Mouse (Mus musculus) stomach, embryonic 14.5 days (tissue): ENCODE measurements around the gene Wfikkn1. TPM values are rescaled to one million over a fixed set of nuclear protein-coding genes. Genes with fewer than 3 reads are reported as not detected.
A peak's percentile ranks its signal among the peaks of the same experiment; 100 is the strongest.

ENCODE experiments used
- ATAC-seq: fragments of 200-750 bp; cut with Nextera tagmentation; 2 replicates; pipeline ENCODE4 v1.8.0; 2017; ENCODE audit warnings: low read depth, moderate TSS enrichment; ENCODE audit not compliant: insufficient number of reproducible peaks, insufficient read depth, low FRiP score
- H3K27ac ChIP-seq: fragments of 300-500 bp; sonication (generic); 2 replicates; pipeline ENCODE4 v1.5.1; 2014; ENCODE audit warnings: mild to moderate bottlenecking, low read length, moderate library complexity, mixed read lengths
- H3K27me3 ChIP-seq: fragments of 300-500 bp; sonication (generic); 2 replicates; pipeline ENCODE4 v1.6.1; 2014; ENCODE audit warnings: low read length, control low read depth, mixed read lengths; ENCODE audit not compliant: control insufficient read depth, insufficient read depth
- H3K36me3 ChIP-seq: fragments of 300-500 bp; sonication (generic); 2 replicates; pipeline ENCODE4 v1.6.1; 2014; ENCODE audit warnings: mild to moderate bottlenecking, control low read depth, low read length, moderate library complexity, mixed read lengths; ENCODE audit not compliant: control insufficient read depth, insufficient read depth
- H3K4me1 ChIP-seq: fragments of 300-500 bp; sonication (generic); 2 replicates; pipeline ENCODE4 v1.6.1; 2014; ENCODE audit warnings: low read length, control low read depth, mixed read lengths; ENCODE audit not compliant: control insufficient read depth, insufficient read depth
- H3K4me2 ChIP-seq: fragments of 300-500 bp; sonication (generic); replicated peaks from 2 replicates; pipeline ENCODE4 v1.6.1; 2014; ENCODE audit warnings: low read depth, low read length, control low read depth
- H3K4me3 ChIP-seq: fragments of 300-500 bp; sonication (generic); 2 replicates; pipeline ENCODE4 v1.5.1; 2014; ENCODE audit warnings: low read depth, low read length, control low read depth
- H3K9ac ChIP-seq: fragments of 300-500 bp; sonication (generic); replicated peaks from 2 replicates; pipeline ENCODE4 v1.6.1; 2014; ENCODE audit warnings: low read depth, mild to moderate bottlenecking, control low read depth, low read length, moderate library complexity, mixed read lengths
- H3K9me3 ChIP-seq: fragments of 300-500 bp; sonication (generic); 2 replicates; pipeline ENCODE4 v1.6.1; 2016; ENCODE audit warnings: low read depth, low read length, control low read depth; ENCODE audit not compliant: control insufficient read depth
- WGBS: fragments of 180-500 bp; shearing (Covaris S2); extraction: QIAGEN DNeasy Blood & Tissue Kit; methylation state at CpG from one replicate; pipeline ENCODE4 v1.1.7; 2014; 5-methylcytosine and 5-hydroxymethylcytosine counted together
- polyA plus RNA-seq: library from polyadenylated mRNA; unstranded; fragments of >200 nt; fragmentation: Nextera tagmentation; extraction: Ambion mirVana; gene quantifications from 2 replicates; pipeline ENCODE4 v1.2.1, GENCODE M21; 2014

Gene Wfikkn1
- polyA plus RNA-seq, 1 experiment from 2014 or later = 0.65 TPM

DNA sequence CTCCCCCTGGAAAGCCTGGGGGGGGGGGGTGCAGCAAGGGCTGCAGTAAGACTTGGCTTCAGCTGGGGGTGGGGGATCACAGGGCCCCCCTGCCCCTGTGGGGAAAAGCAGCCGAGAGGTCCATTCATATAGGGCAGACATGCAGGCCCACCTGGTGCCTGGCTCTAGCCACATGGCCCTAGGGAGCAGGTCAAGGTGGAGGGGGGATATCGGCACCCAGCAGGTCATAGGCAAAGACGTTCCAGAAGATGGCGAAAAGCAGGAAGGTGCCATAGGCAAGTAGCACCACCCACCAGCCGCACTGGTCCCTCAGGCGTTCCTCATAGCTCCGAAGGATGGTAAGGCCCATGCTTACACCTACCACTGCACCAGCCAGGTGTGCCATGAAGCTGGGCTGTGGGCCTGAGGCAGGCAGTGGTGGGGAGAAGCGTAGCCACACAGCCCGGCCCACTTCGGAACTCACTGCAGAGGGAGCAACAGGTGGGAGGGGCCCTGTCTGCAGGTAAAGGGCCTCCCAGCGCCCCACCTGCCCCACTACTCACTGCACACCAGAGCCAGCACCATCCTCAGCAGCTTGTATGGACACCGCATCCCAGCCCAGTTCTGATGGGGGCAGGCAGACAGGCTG lies 45.9 kb downstream of the Wfikkn1 start:
- peak overlapping the region; percentile 81 for H3K4me3 ChIP-seq
- H3K9me3 ChIP-seq = no peaks in the 10 kb centered on the region
- peak overlapping the region; percentile 74; the same call in 1 of the 2 replicates for H3K9ac ChIP-seq
- no peak for ATAC-seq
- H3K4me2 ChIP-seq = peak overlapping the region; percentile 99
- WGBS = 77% methylated on average over 12 of the region's 12 CpGs
- peaks cover 52% of the 10 kb centered on the region for H3K4me1 ChIP-seq
- no peak overlapping the region for H3K27ac ChIP-seq
- H3K27me3 ChIP-seq = no peaks in the 10 kb centered on the region
- peaks cover 40% of the 10 kb centered on the region for H3K36me3 ChIP-seq

DNA sequence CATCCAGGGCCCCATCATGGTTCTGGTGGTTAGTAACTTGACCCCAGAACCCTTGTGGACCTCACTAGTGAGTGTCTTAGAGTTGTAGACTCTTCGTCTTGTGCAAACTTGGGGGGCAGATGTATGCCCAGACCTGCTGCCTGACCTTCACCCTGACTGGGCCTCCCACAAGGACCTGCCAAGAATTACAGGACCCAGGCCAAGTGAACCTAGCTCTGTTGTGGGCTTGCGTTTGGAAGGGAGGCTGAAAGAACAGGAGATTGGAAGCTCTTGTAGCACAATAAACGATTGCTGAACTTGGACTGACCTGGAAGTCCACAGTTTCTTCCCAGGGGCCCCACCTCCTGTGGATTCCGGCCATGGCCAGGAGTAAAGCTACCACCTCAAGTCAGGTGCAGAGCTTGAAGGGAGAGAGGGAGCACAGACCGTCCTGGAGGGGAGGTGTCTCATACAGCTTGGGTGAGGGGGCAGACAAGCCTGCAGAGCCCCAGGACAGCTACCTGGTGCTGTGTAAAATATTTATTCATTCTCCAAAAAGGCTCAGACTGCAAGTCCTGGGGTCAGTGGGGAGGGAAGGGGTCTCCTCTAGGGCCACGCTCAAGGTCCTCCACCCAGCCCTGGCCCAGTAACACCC lies 46.6 kb downstream of the Wfikkn1 start:
- peaks cover 55% of the 10 kb centered on the region for H3K4me1 ChIP-seq
- H3K27ac ChIP-seq = peak overlapping the region; percentile 94; the same call in 1 of the 2 replicates
- 20% methylated on average over 6 of the region's 6 CpGs for WGBS
- peak overlapping the region; percentile 81 for H3K4me3 ChIP-seq
- ATAC-seq = no peak
- no peaks in the 10 kb centered on the region for H3K9me3 ChIP-seq
- peak overlapping the region; percentile 99 for H3K4me2 ChIP-seq
- H3K27me3 ChIP-seq = no peaks in the 10 kb centered on the region
- H3K36me3 ChIP-seq = peaks cover 36% of the 10 kb centered on the region
- H3K9ac ChIP-seq = peak overlapping the region; percentile 74; the same call in 1 of the 2 replicates

DNA sequence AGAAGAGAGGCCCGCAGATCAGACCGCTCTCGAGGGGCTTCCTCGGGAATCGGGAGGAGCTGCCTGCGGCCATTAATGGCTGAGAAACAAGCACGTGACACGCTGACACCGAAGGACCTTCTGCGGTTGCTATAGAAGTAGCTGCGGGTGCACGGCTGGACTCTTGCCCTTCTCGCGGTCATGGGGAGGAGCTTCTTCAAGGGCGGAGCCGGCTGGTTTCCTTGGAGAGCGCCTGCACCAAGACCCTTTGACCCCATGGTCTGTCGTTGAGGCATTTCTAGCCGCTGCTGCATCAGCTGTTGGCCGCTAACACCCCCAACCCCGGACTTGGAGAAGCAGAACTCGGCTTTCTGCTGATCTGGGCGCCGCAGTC lies 47.4 kb downstream of the Wfikkn1 start, which contains the start of gene Stub1:
Gene Stub1 (minus strand): TSS at position 114 of the 373 bp plus-strand sequence.
- H3K27me3 ChIP-seq = no peaks in the 10 kb centered on the region
- H3K4me3 ChIP-seq = peak within 1 kb of the TSS; percentile 81
- WGBS = under 1% methylated on average over 24 of the region's 24 CpGs
- H3K9me3 ChIP-seq = no peaks in the 10 kb centered on the region
- peaks cover 31% of the 10 kb centered on the region for H3K36me3 ChIP-seq
- H3K4me1 ChIP-seq = peaks cover 58% of the 10 kb centered on the region
- H3K4me2 ChIP-seq = peak within 1 kb of the TSS; percentile 99
- H3K27ac ChIP-seq = peak within 1 kb of the TSS; percentile 94
- ATAC-seq = peak; percentile 66
- peak within 1 kb of the TSS; percentile 74 for H3K9ac ChIP-seq

DNA sequence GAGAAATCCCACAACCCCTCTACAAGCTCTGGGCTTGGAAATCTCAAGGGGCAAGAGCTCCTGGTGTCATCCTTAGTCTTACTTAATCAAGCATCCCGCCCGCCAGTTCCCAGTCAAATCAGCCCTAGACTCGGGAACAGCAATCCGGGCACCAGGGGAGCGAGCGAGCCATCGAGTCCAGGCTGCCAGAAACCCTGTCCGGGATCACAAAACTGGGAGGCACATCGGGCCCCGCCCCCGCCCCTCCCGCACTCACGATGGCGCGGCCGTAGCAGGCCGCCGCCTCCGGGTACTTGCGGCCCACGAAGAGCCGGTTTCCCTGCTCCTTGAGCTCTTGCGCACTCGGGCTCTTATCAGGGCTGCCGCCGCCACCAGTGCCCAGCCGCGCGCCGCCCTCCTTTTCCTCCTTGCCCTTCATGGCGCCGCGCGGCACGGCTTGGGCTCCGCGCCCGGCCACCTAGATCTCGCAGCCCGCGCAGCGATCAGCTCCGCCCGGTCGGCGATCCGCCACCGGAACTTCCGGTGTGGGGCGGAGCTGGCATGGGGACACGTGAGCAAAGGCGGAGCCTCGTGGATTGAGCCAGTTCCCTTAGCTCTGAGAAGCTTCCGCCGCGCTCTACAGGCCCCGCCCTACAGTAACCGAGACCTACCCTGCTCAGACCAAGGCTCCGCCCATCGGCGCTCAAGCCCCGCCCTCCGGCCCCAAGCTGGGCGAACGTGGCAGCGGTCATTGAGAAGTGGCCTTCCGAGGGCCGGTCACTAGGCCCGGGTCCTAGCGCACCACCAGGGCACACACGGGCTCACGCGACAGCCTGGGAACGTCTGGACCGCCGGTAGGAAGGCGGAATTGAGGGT lies 48.0 kb downstream of the Wfikkn1 start:
- ATAC-seq = peak; percentile 87
- peaks cover 60% of the 10 kb centered on the region for H3K4me1 ChIP-seq
- no peaks in the 10 kb centered on the region for H3K27me3 ChIP-seq
- H3K36me3 ChIP-seq = peaks cover 25% of the 10 kb centered on the region
- peak overlapping the region; percentile 94 for H3K27ac ChIP-seq
- under 1% methylated on average over 70 of the region's 77 CpGs for WGBS
- H3K4me3 ChIP-seq = peak overlapping the region; percentile 81
- no peaks in the 10 kb centered on the region for H3K9me3 ChIP-seq
- peak overlapping the region; percentile 74 for H3K9ac ChIP-seq
- peak overlapping the region; percentile 99 for H3K4me2 ChIP-seq

DNA sequence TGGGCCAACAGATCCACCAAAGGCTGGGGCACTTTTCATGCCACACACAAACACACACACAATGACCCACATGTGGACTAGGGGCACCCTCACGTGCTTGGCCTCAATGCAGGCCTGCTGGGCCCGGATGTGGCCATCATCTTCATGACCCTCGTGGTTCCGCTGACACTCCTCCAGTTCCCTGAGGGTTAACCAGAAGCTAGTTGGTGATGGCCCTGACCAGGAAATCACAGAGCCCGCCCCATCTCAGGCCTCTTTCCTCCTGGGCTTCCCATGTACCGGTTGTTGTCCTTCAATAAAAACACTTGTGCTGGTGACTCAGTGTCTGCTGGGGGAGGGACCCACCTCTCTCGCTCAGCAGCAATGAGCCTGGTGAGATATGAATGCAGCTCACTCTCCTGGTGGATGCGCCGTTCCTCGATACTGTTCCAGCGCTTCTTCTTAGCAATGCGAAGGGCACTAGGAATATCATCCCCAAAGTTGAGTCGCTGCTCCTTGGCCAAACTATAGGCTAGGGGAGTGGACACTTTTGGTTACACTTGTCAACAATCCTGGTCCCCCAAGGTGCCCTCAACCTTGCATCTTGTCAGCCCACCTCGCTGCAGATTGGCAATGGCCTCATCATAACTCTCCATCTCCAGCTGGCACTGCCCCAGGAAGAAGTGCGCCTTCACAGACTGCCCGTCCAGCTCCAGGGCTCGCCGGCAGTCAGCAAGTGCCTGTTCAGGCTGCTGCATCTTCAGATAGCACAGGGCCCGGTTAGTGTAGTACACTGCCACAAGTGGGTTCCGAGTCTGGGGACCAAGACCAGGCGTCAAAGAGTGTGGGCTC lies 49.0 kb downstream of the Wfikkn1 start:
- Histone ChIP-seq H3K9ac (peak overlapping the region; percentile 74), H3K27ac (peak overlapping the region; percentile 88), H3K4me1 (peaks cover 50% of the 10 kb centered on the region), H3K27me3 (no peaks in the 10 kb centered on the region), H3K36me3 (peaks cover 28% of the 10 kb centered on the region), H3K4me3 (peak overlapping the region; percentile 81), H3K4me2 (peak overlapping the region; percentile 99), H3K9me3 (no peaks in the 10 kb centered on the region)
- 55% methylated on average over 21 of the region's 21 CpGs for WGBS
- ATAC-seq = no peak

DNA sequence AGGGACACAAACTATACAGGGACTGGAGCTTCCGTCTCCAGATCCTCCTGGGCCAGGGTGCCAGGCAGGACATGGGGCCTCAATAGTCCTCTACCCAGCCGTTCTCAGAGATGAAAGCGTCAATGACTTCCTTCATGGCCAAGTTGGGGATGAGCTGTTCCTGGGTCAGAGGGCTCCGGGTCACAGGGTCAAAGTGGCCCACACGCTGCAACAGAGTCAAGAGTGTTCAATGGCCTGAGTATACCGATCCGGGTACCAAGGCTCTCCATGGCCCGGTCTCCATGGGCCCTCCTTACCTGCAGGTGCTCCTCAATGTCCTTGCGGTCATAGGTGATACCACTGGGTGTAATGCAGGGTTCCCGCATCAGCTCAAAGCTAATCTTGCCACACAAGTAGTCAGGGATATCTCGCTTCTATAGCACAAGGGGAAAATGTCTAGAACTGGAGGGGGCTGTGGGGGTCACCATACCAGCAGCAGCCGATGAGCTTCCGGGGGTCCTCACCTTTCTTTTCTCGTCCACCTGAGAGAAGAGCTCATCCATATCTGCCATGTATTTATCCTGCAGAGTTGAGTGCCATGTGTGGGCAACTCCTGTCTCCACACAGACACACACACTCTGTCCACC lies 49.7 kb downstream of the Wfikkn1 start:
- WGBS = 83% methylated on average over 14 of the region's 14 CpGs
- H3K4me1 ChIP-seq = peaks cover 43% of the 10 kb centered on the region
- H3K36me3 ChIP-seq = peaks cover 36% of the 10 kb centered on the region
- no peaks in the 10 kb centered on the region for H3K27me3 ChIP-seq
- no peaks in the 10 kb centered on the region for H3K9me3 ChIP-seq
- no peak for ATAC-seq
- peak overlapping the region; percentile 99; the same call in 1 of the 2 replicates for H3K4me2 ChIP-seq
- peak overlapping the region; percentile 81; the same call in 1 of the 2 replicates for H3K4me3 ChIP-seq
- H3K27ac ChIP-seq = no peak overlapping the region
- no peak overlapping the region for H3K9ac ChIP-seq

DNA sequence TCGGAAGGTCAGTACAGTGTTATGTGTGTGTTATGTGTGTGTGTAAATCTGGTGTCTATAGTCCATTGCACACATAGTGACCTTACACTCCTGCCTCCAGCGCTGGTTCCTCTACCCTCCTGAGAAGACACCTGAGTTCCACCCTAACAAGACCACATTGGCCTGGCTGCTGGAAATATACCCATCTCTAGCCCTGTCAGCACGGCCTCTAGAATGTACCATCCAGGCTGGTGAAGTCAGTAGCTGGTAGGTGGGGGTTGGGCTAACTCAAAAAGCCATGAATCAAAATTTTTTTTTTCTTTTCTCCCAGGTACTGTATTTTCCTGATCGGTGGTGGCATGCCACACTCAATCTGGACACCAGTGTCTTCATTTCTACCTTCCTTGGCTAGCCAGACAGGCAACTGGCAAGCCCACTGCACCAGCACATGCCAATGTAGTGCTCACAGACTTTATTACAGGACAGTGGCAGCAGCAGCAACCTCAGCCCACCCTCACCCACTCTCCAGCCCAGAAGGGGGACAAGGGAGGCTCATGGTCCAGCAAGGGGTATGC lies 50.4 kb downstream of the Wfikkn1 start:
- Histone ChIP-seq H3K4me1 (peaks cover 38% of the 10 kb centered on the region), H3K9me3 (no peaks in the 10 kb centered on the region), H3K4me3 (no peak overlapping the region), H3K27me3 (no peaks in the 10 kb centered on the region), H3K36me3 (peaks cover 38% of the 10 kb centered on the region), H3K27ac (no peak overlapping the region), H3K9ac (no peak overlapping the region), H3K4me2 (peak overlapping the region; percentile 91)
- 77% methylated on average over 4 of the region's 4 CpGs for WGBS
- no peak for ATAC-seq
